Mouse (Mus musculus) C2C12 (cell line): ENCODE measurements around the gene Psmd2. TPM values are rescaled to one million over a fixed set of nuclear protein-coding genes. Genes with fewer than 3 reads are reported as not detected.
"Not testable (repeated sequence)": the region's sequence is repeated elsewhere in the genome, so short reads cannot be mapped to it uniquely, and the experiment has no call there.

Experiments
- H3K27me3 ChIP-seq: one replicate; pipeline ENCODE4 v1.6.1; 2011; ENCODE audit not compliant: control insufficient read depth, insufficient read depth, insufficient read length
- H3K36me3 ChIP-seq: one replicate; pipeline ENCODE4 v1.6.1; 2011; ENCODE audit not compliant: control insufficient read depth, insufficient read depth
- H3K4me3 ChIP-seq: one replicate; pipeline ENCODE4 v1.5.1; 2011; ENCODE audit warnings: mild to moderate bottlenecking, control low read depth; ENCODE audit not compliant: poor library complexity, insufficient read depth, severe bottlenecking
- H3K79me2 ChIP-seq: one replicate; pipeline ENCODE4 v1.6.1; 2011; ENCODE audit not compliant: control insufficient read depth, insufficient read depth
- H3K79me3 ChIP-seq: one replicate; pipeline ENCODE4 v1.6.1; 2011; ENCODE audit warnings: low read depth, control low read depth
- H3ac ChIP-seq: one replicate; pipeline ENCODE3; 2011; ENCODE audit warnings: low read depth; ENCODE audit not compliant: control insufficient read depth, insufficient read length
- CEBPB ChIP-seq: IDR thresholded peaks from one replicate; pipeline ENCODE4 v1.6.1; 2011; ENCODE audit warnings: low read depth, mild to moderate bottlenecking, control low read depth, moderate library complexity
- CTCF ChIP-seq: IDR thresholded peaks from one replicate; pipeline ENCODE4 v1.5.1; 2011; ENCODE audit not compliant: control insufficient read depth, insufficient read depth, insufficient read length
- FOSL1 ChIP-seq: IDR thresholded peaks from one replicate; pipeline ENCODE4 v1.8.0; 2011; ENCODE audit warnings: mild to moderate bottlenecking, low read length; ENCODE audit not compliant: poor library complexity, insufficient read depth, severe bottlenecking
- MAX ChIP-seq: IDR thresholded peaks from one replicate; pipeline ENCODE4 v1.6.1; 2011; ENCODE audit warnings: mild to moderate bottlenecking, control low read depth
- MYOD1 ChIP-seq: IDR thresholded peaks from one replicate; pipeline ENCODE4 v1.6.1; 2011; ENCODE audit warnings: low read depth; ENCODE audit not compliant: control insufficient read depth, insufficient read length
- MYOG ChIP-seq: IDR thresholded peaks from one replicate; pipeline ENCODE4 v1.6.1; 2011; ENCODE audit not compliant: control insufficient read depth, insufficient read length; ENCODE audit errors: extremely low read depth
- USF1 ChIP-seq: IDR thresholded peaks from one replicate; pipeline ENCODE4 v1.6.1; 2011; ENCODE audit warnings: low read depth, mild to moderate bottlenecking, control low read depth, moderate library complexity
- polyA plus RNA-seq: library from polyadenylated mRNA; unstranded; fragments of >200 nt; fragmentation: generic; extraction: Trizol; gene quantifications from one replicate; pipeline ENCODE4 v1.2.1, GENCODE M21; 2012; ENCODE audit warnings: missing spikeins

Psmd2 gene
- polyA plus RNA-seq, 1 experiment = 297 TPM

DNA sequence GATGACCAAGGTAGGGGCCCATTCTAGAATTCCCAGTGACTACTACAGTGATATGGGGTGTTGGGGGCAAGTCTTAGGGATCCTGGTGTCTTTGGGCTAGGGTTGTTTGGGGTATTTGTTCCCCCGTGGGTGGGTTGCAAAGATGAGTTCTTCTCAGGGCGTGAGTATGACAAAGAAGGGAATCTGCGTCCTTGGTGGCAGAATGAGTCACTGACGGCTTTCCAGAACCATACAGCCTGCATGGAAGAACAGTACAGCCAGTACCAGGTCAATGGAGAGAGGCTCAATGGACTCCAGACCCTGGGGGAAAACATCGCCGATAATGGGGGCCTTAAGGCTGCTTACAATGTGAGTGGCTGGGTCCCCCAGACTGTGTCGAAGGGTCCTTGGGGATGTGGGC, 7.5 kb upstream of the Psmd2 start:
- H3K79me3 ChIP-seq = no peaks in the 10 kb centered on the region
- no peaks in the 10 kb centered on the region for H3K27me3 ChIP-seq
- H3K36me3 ChIP-seq = no peaks in the 10 kb centered on the region
- TF ChIP-seq CTCF = no peak
- H3ac ChIP-seq = no peak overlapping the region
- no peak overlapping the region for H3K4me3 ChIP-seq
- no peaks in the 10 kb centered on the region for H3K79me2 ChIP-seq

DNA sequence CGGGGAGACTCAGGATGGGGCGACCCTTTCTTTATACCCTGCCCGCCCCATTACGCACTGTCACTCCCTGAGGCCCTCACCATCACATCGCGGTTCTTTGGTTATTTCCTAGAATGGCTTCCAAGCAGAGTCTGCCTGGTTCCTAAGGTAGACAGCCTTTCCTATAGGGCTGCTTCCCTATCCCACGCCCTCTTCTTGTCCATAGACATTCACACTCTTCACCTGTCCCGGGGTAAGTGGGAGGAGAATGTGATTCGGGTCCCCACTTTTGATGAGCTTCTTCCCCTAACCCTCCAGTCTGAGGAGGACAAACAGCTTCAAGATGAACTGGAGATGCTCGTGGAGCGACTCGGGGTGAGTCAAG, 477 bp downstream of the Psmd2 start:
- TF ChIP-seq USF1 (no peak), FOSL1 (no peak), MYOG (no peak), MAX (no peak), MYOD1 (no peak), CTCF (no peak), CEBPB (no peak)
- peaks cover 44% of the 10 kb centered on the region for H3K79me2 ChIP-seq

DNA sequence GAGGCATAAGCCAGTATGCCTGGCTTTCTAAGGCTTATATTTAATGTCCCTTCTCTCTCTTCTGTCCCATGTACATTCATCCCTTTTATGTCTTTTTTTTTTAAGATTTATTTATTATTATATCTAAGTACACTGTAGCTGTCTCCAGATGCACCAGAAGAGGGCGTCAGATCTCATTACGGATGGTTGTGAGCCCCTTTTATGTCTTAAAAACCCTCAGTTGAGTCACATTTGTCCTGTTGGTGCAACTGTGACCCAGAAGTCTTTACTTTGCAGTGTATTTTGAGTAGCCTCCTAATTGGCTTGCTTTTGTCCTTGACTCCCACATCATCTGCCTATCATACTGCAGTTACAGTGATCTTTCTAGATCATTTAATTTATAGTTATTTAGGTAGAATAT, 1.9 kb downstream of the Psmd2 start:
- Histone ChIP-seq H3K79me2 (peaks cover 44% of the 10 kb centered on the region), H3K36me3 (peaks cover 59% of the 10 kb centered on the region), H3ac (no peak overlapping the region), H3K79me3 (peaks cover 24% of the 10 kb centered on the region), H3K27me3 (no peaks in the 10 kb centered on the region), H3K4me3 (no peak overlapping the region)
- no peak for TF ChIP-seq MYOD1
- TF ChIP-seq MYOG = no peak
- no peak for TF ChIP-seq USF1
- no peak for TF ChIP-seq FOSL1
- no peak for TF ChIP-seq CTCF
- TF ChIP-seq CEBPB = no peak
- TF ChIP-seq MAX = no peak

More for the DNA sequence above, 477 bp downstream of the Psmd2 start:
- Histone ChIP-seq H3K79me3 (peaks cover 24% of the 10 kb centered on the region), H3K36me3 (peaks cover 45% of the 10 kb centered on the region), H3K27me3 (no peaks in the 10 kb centered on the region), H3ac (peak overlapping the region; percentile 93), H3K4me3 (peak overlapping the region; percentile 95)

DNA sequence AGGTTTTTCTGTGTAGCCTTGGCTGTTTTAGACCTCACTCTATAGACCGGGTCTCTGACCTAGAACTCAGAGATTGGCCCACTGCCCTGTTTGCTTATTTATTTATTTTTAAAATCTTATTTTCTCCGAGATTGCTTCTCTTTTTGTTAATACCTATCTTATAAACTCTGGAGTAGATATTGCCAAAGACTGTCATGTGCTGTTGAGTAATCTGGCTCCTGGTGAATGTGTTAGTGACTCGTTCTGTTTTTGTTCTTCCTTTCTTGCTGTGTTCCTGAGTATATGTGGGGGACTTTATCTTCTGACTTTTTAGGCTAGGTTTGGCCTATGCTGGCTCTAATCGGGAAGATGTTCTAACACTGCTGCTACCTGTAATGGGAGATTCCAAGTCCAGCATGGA, 6.2 kb downstream of the Psmd2 start:
- H3K79me2 ChIP-seq = peaks cover 31% of the 10 kb centered on the region
- H3K79me3 ChIP-seq = peaks cover 13% of the 10 kb centered on the region
- H3K36me3 ChIP-seq = peaks cover 95% of the 10 kb centered on the region
- no peak overlapping the region for H3K4me3 ChIP-seq
- H3K27me3 ChIP-seq = no peaks in the 10 kb centered on the region
- TF ChIP-seq CEBPB (no peak), FOSL1 (no peak), MAX (no peak), USF1 (no peak), CTCF (no peak), MYOG (no peak), MYOD1 (no peak)
- H3ac ChIP-seq = no peak overlapping the region

DNA sequence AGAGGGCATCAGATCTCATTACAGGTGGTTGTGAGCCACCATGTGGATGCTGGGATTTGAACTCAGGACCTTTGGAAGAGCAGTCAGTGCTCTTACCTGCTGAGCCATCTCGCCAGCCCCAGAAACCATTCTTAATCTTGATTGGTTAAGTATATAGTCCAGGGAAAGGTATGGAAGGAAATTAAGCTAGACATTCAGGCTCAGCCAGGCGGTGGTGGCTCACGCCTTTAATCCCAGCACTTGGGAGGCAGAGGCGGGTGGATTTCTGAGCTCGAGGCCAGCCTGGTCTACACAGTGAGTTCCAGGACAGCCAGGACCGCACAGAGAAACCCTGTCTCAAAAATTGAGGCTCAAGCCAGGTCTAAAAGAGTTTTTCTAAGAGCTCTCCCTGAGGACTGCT, 16.6 kb downstream of the Psmd2 start, which contains the start of gene Eif4g1:
Gene Eif4g1, plus strand, starts transcription at position 301 of the 400 bp plus-strand sequence.
- not testable (repeated sequence) for H3ac ChIP-seq, H3K27me3 ChIP-seq, H3K79me3 ChIP-seq, H3K79me2 ChIP-seq, H3K4me3 ChIP-seq
- peaks cover 17% of the 10 kb centered on the region for H3K36me3 ChIP-seq

DNA sequence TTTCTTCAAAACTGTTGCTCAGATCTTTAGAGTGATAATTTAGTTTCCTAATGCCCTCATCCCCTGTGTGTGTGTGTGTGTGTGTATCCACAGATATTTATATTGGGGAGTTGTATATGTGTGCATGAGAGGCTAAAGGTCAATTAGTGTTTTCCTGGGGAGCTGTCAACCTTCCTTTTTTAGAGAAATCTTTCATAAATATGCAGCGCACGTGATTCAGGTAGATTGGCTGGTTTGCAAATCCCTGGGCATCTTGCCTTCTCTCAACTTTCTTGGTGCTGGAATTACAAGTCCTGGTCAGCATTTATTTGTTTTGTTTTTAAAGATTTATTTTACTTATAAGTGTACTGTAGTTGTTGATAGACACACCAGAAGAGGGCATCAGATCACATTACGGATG, 18.8 kb downstream of the Psmd2 start:
- no peak for TF ChIP-seq CTCF
- no peak for TF ChIP-seq MYOG
- TF ChIP-seq CEBPB = no peak
- no peak for TF ChIP-seq USF1
- no peak for TF ChIP-seq MAX
- TF ChIP-seq FOSL1 = no peak
- no peak for TF ChIP-seq MYOD1

More for the DNA sequence above, 18.8 kb downstream of the Psmd2 start:
- peaks cover 26% of the 10 kb centered on the region for H3K79me2 ChIP-seq
- peaks cover 22% of the 10 kb centered on the region for H3K79me3 ChIP-seq
- H3ac ChIP-seq = no peak overlapping the region
- H3K27me3 ChIP-seq = no peaks in the 10 kb centered on the region
- no peak overlapping the region for H3K4me3 ChIP-seq
- peaks cover 13% of the 10 kb centered on the region for H3K36me3 ChIP-seq
